Mouse (Mus musculus): Measurements from ENCODE around the gene Ptgr1. TPM values are rescaled to one million over a fixed set of nuclear protein-coding genes. Genes with fewer than 3 reads are reported as not detected.

Gene Ptgr1
- polyA plus RNA-seq, 1 experiment from 2014 or later, result 24.5 TPM

GRCm38 (mm10) chr4:58926120-58926519, 60.8 kb downstream of the Ptgr1 start:
- H3K27me3 ChIP-seq, result no peaks in the 10 kb centered on the region
- no peak overlapping the region for H3K9ac ChIP-seq (replicated peaks)
- ATAC-seq (ENCODE audit: insufficient number of reproducible peaks, insufficient read depth, low FRiP score, low TSS enrichment, low read depth), result no peak
- H3K9me3 ChIP-seq, result peaks cover 4% of the 10 kb centered on the region; the same call in 1 of the 2 replicates
- no peaks in the 10 kb centered on the region for H3K36me3 ChIP-seq
- H3K4me3 ChIP-seq (replicated peaks), result no peak overlapping the region
- H3K4me1 ChIP-seq (replicated peaks), result no peaks in the 10 kb centered on the region
- no peak overlapping the region for H3K27ac ChIP-seq
- no peak overlapping the region for H3K4me2 ChIP-seq
- 26% methylated on average over 2 of the region's 2 CpGs for WGBS

DNA sequence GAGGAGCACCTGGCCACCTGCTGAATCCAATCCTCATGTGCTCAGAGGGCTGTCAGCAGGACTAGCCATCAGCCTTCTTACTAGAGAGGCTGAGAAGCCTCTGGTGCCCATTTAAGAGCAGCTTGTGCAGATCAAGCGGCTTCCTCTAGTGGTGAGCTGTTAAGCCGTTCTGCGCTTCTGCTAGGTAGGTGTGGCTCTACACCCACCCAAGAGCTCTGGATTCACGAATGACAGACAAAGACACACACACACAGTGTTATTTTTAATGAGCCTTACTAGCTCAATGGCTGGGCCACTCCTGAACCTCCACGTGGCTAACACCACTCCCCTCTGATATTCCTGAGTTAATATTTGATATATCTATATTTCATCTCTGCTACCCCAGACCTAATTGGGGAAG, 61.3 kb downstream of the Ptgr1 start:
- H3K4me2 ChIP-seq, result no peak overlapping the region
- no peak overlapping the region for H3K4me3 ChIP-seq (replicated peaks)
- no peak; the same call in 1 of the 2 replicates for ATAC-seq (ENCODE audit: insufficient number of reproducible peaks, insufficient read depth, low FRiP score, low TSS enrichment, low read depth)
- peaks cover 4% of the 10 kb centered on the region; the same call in 1 of the 2 replicates for H3K9me3 ChIP-seq
- no peak overlapping the region for H3K9ac ChIP-seq (replicated peaks)
- no peak overlapping the region for H3K27ac ChIP-seq
- no peaks in the 10 kb centered on the region for H3K27me3 ChIP-seq
- H3K4me1 ChIP-seq (replicated peaks), result no peaks in the 10 kb centered on the region
- no peaks in the 10 kb centered on the region for H3K36me3 ChIP-seq
- WGBS, result 26% methylated on average over 5 of the region's 5 CpGs

DNA sequence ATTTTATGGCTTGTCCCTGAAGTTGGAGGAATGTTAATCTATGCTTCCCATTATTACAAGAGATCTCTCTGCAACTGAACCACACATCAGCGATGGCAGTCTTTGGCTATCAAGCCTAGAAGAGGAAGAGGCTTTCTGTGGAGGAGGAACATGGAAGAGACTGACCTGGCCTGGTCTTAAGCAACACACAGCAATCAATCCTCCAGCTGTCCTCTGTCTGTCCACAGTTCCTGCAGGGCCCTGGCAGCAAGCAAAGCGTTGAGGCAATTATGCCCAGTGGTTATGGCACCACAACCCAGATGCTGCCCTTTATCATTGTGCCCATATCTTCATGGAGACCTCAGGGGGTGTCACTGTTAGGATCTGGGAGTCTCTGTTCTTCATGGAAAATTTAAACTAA, 63.0 kb downstream of the Ptgr1 start:
- Histone ChIP-seq H3K4me3 (replicated peaks) (no peak overlapping the region), H3K9me3 (peaks cover 4% of the 10 kb centered on the region; the same call in 1 of the 2 replicates), H3K9ac (replicated peaks) (no peak overlapping the region), H3K4me2 (no peak overlapping the region), H3K4me1 (replicated peaks) (no peaks in the 10 kb centered on the region), H3K27ac (no peak overlapping the region), H3K36me3 (no peaks in the 10 kb centered on the region), H3K27me3 (no peaks in the 10 kb centered on the region)
- ATAC-seq (ENCODE audit: insufficient number of reproducible peaks, insufficient read depth, low FRiP score, low TSS enrichment, low read depth), result no peak
- 75% methylated on average over 2 of the region's 2 CpGs for WGBS

Other genes with a start within 250 kb of the Ptgr1 start
- 0.15 TPM in 1 of 2 replicates, not detected in the other for gene Olfr267, start 199.4 kb downstream of the Ptgr1 start, polyA plus RNA-seq (2016; fragmentation: Nextera tagmentation; extraction: Ambion mirVana)
- 40.8 and 46.2 TPM in 2 replicates for gene Ecpas, start 74.4 kb downstream of the Ptgr1 start, polyA plus RNA-seq (2016; fragmentation: Nextera tagmentation; extraction: Ambion mirVana)
- gene Zkscan16, start 43.5 kb downstream of the Ptgr1 start, polyA plus RNA-seq (2016; fragmentation: Nextera tagmentation; extraction: Ambion mirVana), result 1.1 and 1.4 TPM in 2 replicates
- gene Dnajc25, start 7.9 kb upstream of the Ptgr1 start, polyA plus RNA-seq (2016; fragmentation: Nextera tagmentation; extraction: Ambion mirVana), result 9.2 and 11.6 TPM in 2 replicates
- 14.5 and 16.8 TPM in 2 replicates for gene Gm20503, start 16.1 kb upstream of the Ptgr1 start, polyA plus RNA-seq (2016; fragmentation: Nextera tagmentation; extraction: Ambion mirVana)
- gene Gng10, start 48.0 kb upstream of the Ptgr1 start, polyA plus RNA-seq (2016; fragmentation: Nextera tagmentation; extraction: Ambion mirVana), result 161 and 166 TPM in 2 replicates
- 0.04 TPM in 1 of 2 replicates, not detected in the other for gene AI481877, start 151.9 kb upstream of the Ptgr1 start, polyA plus RNA-seq (2016; fragmentation: Nextera tagmentation; extraction: Ambion mirVana)
- gene Ugcg, start 202.1 kb upstream of the Ptgr1 start, polyA plus RNA-seq (2016; fragmentation: Nextera tagmentation; extraction: Ambion mirVana), result 14.2 and 15.1 TPM in 2 replicates